Mouse (Mus musculus) lung, adult 2 months (tissue): ENCODE measurements around the gene Lect2. TPM values are rescaled to one million over a fixed set of nuclear protein-coding genes. Genes with fewer than 3 reads are reported as not detected.
A peak's percentile ranks its signal among the peaks of the same experiment; 100 is the strongest.

Experiments
- DNase-seq: peaks from one replicate; pipeline ENCODE4 v3.0.0; 2022
- H3K4me1 ChIP-seq: fragments of 200-500 bp; 2 replicates; pipeline ENCODE4 v1.6.1; 2011; ENCODE audit warnings: low read length; ENCODE audit not compliant: control insufficient read depth, insufficient read depth
- H3K4me3 ChIP-seq: fragments of 200-500 bp; replicated peaks from 2 replicates; pipeline ENCODE3; 2011; ENCODE audit warnings: low read depth, mild to moderate bottlenecking, control low read depth, low read length; ENCODE audit errors: extremely low read depth
- CTCF ChIP-seq: fragments of 200-500 bp; IDR thresholded peaks from 2 replicates; pipeline ENCODE4 v1.5.1; 2011; ENCODE audit warnings: mild to moderate bottlenecking, low read length, control low read depth; ENCODE audit not compliant: insufficient read depth
- POLR2A ChIP-seq: fragments of 200-500 bp; IDR thresholded peaks from 2 replicates; pipeline ENCODE4 v1.6.1; 2011; ENCODE audit warnings: low read depth, mild to moderate bottlenecking, control low read depth, low read length, borderline replicate concordance; ENCODE audit errors: extremely low read depth
- WGBS: fragments of 180-500 bp; shearing (Covaris S2); methylation state at CpG from one replicate; pipeline ENCODE4 v1.1.7; 2018; 5-methylcytosine and 5-hydroxymethylcytosine counted together
- polyA plus RNA-seq: library from polyadenylated mRNA; depleted of rRNA; stranded (reverse); fragments of >200 nt; gene quantifications from 2 replicates; pipeline ENCODE4 v1.2.3, GENCODE M21; 2012

Gene Lect2
- polyA plus RNA-seq, 1 experiment = not detected

DNA sequence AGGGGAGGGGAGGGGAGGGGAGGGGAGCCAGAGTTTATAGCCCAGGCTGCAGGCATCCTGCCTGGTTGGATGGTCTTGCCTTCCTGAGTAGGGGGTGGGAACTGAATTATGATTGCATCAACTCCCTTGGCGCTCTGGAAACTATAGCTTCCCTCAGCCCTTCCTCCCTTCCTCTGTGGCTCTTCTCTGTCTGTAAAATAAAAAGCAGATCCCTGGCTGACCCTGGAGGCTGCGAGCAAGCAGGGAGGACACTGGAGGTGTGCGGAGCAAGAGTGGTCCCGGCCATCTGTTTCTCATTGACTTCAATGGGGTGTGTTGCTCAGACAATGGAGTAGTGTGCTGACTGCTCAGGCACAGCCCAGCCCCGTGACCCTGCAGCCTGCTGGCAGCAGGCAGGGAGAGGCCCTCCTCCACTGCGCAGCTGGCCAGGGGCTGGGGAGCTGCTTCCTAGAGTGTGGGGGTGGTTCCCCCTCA lies 33.7 kb upstream of the Lect2 start:
- WGBS = 15% methylated on average over 6 of the region's 6 CpGs
- TF ChIP-seq POLR2A = no peak
- no peak for TF ChIP-seq CTCF
- Histone ChIP-seq H3K4me1 (no peaks in the 10 kb centered on the region; the same call in 1 of the 2 replicates), H3K4me3 (no peak overlapping the region)
- DNase-seq = no peak

DNA sequence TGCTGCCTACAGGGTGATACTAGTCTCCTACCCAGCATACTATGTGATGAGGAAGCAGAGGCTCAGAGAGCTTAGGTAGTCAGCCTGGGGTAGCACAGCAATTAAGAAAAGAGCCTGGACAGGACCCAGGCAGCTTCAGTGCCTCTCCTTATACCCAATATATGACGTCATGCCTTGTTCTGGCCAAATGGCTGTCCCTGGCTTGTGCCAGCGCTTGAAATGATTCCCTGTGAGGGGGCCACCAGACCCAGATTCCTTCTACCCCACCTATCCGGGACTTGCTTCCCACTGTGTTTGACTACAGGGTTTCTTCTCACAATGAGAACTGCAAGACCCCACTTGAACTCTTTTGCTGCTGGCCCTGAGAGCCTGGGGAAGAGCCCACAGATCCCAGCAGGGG lies 33.2 kb upstream of the Lect2 start:
- no peak overlapping the region for H3K4me3 ChIP-seq
- TF ChIP-seq CTCF (no peak), POLR2A (no peak)
- 47% methylated on average over 3 of the region's 3 CpGs for WGBS
- no peak for DNase-seq
- no peaks in the 10 kb centered on the region; the same call in 1 of the 2 replicates for H3K4me1 ChIP-seq

DNA sequence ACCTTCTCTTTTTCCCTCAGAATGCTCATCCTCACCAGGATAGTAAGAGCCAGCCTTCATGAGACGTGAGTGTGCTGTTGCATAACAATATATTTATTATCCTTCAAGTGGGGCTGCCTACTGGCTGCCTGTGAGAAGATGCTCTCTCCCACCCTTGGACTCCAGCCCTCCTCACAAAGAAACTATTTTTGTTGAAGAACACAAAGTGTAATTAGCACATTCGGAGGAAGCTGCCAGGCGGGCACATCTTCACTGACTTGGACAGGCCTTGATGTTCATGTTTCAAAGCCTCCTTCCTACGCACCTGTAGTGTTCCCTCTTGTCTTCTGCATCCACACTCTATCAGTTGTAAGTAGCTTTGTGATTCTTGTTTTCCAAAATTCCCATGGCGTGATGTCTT lies 32.1 kb upstream of the Lect2 start:
- TF ChIP-seq POLR2A (no peak), CTCF (no peak)
- no peak for DNase-seq
- H3K4me3 ChIP-seq = no peak overlapping the region
- WGBS = 88% methylated on average over 5 of the region's 5 CpGs
- H3K4me1 ChIP-seq = peaks cover 2% of the 10 kb centered on the region; the same call in 1 of the 2 replicates

DNA sequence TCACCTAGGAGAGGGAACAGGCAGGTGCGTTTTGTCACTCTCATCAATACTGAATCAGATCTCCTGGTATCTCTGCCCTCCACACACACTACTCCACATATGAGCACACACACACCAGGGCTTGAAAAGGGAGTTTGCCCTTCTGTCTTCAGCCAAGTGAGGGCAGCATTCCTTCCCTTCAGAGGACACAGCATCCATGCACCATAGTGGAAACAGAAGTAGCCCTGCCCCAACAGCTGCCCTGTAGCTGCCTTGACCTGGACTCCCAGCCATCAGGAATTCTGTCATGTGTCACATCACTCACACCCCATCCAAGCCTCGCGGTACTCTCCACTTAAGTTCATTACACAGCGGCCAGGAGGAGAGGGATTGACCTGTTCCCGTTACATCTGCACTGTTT lies 29.8 kb upstream of the Lect2 start:
- TF ChIP-seq CTCF = no peak
- no peak for TF ChIP-seq POLR2A
- peaks cover 2% of the 10 kb centered on the region; the same call in 1 of the 2 replicates for H3K4me1 ChIP-seq
- H3K4me3 ChIP-seq = no peak overlapping the region
- WGBS = 74% methylated on average over 5 of the region's 5 CpGs
- DNase-seq = no peak

DNA sequence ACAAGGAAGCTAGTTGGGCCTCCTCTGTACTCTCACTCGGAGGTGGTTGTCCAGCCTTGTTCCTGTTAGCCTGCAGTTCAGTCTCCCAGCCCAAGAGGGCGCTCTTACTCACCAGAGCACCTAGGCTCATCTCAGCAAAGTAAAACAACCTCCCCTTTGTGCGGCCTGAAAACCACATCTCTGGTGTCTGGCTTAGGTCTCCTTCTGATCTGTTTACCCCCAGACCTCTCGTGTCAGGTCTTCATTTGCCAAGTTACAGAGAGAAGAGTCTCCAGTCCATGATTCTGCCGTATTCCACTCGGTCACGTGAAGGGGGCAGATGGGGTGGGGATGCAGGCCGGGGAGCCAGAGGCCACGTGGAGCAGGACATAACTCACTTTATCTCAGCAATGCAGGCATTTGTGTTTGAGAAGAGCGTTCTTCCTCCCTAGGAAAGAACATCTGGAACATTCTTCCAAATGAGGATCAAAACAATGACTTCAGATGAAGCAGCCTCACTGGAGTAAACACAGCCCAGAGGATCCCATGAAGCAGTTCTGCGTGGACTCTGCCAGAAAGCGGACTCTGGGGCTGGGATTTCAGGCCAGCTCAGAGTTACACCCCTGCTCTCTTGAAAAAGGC lies 27.5 kb upstream of the Lect2 start:
- 23% methylated on average over 12 of the region's 12 CpGs for WGBS
- DNase-seq = peak; percentile 78
- Histone ChIP-seq H3K4me3 (no peak overlapping the region), H3K4me1 (peaks cover 6% of the 10 kb centered on the region; the same call in 1 of the 2 replicates)
- peak; percentile 98 for TF ChIP-seq CTCF
- no peak for TF ChIP-seq POLR2A

DNA sequence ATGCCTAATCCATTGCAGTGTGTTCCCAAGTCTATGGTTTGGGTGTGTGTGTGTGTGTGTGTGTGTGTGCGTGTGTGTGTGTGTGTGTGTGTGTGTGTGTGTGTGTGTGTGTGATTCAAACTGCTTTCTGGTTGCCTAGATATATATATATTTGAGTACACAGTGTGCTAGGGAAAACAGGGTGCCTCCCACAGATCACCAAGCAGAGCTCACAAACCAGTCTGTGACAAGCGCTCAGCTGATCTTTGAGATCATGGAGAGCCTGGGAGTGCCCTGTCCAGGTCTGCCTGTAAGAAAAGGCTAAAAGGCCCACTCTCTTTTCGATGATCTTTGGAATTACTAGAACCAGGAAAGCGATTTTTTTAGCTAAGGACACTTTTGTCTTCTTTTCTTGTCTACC lies 26.8 kb upstream of the Lect2 start:
- TF ChIP-seq POLR2A (no peak), CTCF (no peak)
- no peak for DNase-seq
- WGBS = 74% methylated on average over 4 of the region's 4 CpGs

DNA sequence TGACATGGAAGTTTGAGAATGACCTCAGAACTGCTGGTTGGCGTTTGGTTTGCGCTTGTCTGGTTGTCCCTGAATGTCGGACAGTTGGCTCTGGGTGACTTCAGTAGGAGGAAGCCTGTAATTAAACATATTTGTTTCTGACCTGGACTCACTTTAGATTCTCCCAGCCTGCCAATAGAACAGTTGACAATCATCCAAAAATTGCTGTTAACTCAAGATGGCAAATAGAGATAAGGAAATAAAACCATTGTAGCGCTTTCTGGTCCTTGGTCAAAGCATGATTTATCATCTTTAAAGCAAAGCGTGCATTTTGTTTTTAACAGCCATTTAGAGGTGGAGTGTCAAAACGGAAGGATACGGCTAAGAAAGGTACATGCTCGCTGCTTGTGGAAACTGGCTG lies 23.3 kb upstream of the Lect2 start:
- Histone ChIP-seq H3K4me1 (peaks cover 6% of the 10 kb centered on the region; the same call in 1 of the 2 replicates), H3K4me3 (no peak overlapping the region)
- no peak for TF ChIP-seq POLR2A
- TF ChIP-seq CTCF = no peak
- WGBS = 33% methylated on average over 8 of the region's 8 CpGs
- DNase-seq = no peak

More for the DNA sequence above, 26.8 kb upstream of the Lect2 start:
- H3K4me1 ChIP-seq = peaks cover 6% of the 10 kb centered on the region; the same call in 1 of the 2 replicates
- no peak overlapping the region for H3K4me3 ChIP-seq

DNA sequence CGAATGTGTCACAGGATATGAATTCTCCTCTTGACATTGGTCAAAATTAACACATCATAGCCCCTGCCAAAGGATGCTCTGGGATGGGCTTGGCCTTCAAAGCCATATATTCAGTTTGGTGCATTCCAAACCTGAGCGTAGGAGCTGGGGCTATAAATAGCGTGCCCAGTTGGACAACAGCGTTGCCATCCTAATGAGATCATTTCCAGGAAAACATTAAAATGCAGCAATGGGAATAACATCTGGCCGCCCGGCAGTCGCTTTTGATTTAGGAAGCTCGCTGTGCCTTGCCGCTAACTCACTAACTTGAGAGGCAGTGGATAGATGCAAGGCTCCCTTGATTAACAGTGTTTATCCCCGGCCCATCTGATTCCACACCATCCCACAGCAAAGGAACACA lies 18.0 kb upstream of the Lect2 start:
- DNase-seq = no peak
- 46% methylated on average over 10 of the region's 10 CpGs for WGBS
- TF ChIP-seq CTCF (no peak), POLR2A (no peak)
- 0 out of 2 replicates have a peak, but pooled peaks cover 2% of the 10 kb centered on the region for H3K4me1 ChIP-seq
- H3K4me3 ChIP-seq = no peak overlapping the region

DNA sequence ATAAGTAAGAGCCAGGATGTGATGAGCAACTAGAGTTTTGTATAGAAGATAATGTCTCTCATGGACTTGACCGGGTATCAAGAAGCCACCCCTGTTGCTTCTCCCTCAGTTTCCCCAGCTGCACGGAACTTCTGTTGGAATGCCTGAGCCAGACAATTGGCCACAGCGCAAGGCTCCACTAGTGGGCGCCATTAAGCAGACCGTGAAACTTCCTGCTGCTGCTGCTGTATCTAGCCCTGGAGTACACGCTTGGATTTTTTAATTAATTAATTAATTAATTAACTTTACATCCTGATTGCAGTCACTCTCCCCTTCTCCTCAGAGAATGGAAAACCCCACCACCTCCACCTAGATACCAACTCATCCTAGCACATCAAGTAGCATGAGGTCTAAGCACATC lies 14.8 kb upstream of the Lect2 start:
- peak; percentile 30 for DNase-seq
- TF ChIP-seq CTCF (peak; percentile 83), POLR2A (no peak)
- 32% methylated on average over 6 of the region's 6 CpGs for WGBS

DNA sequence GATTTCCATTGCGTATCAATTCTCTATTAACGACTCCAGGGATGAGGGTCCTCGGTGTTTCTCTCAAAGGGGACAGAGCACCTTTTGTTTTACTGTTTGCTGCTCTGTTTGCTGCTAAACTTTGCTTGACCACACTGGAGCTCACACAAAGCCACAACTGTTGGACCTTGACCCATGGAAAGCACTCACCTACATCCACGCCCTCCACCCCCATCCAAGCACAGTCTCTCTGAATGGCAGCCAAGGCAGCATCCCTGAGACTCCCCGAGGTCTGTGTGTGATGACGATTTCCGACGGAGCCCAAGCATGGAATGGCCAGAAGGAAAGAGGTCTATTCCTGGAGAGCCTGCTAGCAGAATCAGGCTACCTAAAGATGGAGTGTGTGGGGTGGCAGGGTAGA lies 12.8 kb upstream of the Lect2 start:
- no peak for DNase-seq
- WGBS = 74% methylated on average over 8 of the region's 8 CpGs
- TF ChIP-seq CTCF (no peak), POLR2A (no peak)
- no peak overlapping the region for H3K4me3 ChIP-seq
- no peaks in the 10 kb centered on the region for H3K4me1 ChIP-seq

More for the DNA sequence above, 14.8 kb upstream of the Lect2 start:
- H3K4me3 ChIP-seq = no peak overlapping the region
- no peaks in the 10 kb centered on the region for H3K4me1 ChIP-seq
